Mouse (Mus musculus): ENCODE measurements at regions not wholly inside any gene's neighbourhood (a gene's known extent, or its start where the extent isn't known, plus 50 kb on each side); places are given as distances from the start of the nearest gene placed in this dataset.

- TF ChIP-seq CTCF (IDR thresholded peaks at IDR 0.05; ENCODE audit: borderline replicate concordance, extremely low read depth, insufficient read depth, insufficient read length) (no peak), POLR2A (IDR thresholded peaks at IDR 0.05; ENCODE audit: borderline replicate concordance, extremely low read depth, insufficient read depth, insufficient read length, poor library complexity, severe bottlenecking) (no peak)
These were observed 87.5 kb upstream of the Tut7 start for GRCm38 (mm10) chr13:59910179-59911071.
